Mouse (Mus musculus): ENCODE data around the gene Ap5s1. TPM values are rescaled to one million over a fixed set of nuclear protein-coding genes. Genes with fewer than 3 reads are reported as not detected.

Gene Ap5s1
- polyA plus RNA-seq, 1 experiment, result 1.7 TPM

GRCm38 (mm10) chr2:131204410-131204981, 2.4 kb upstream of the Ap5s1 start:
- TF ChIP-seq GATA1 (IDR thresholded peaks at IDR 0.05; ENCODE audit: low read length), result no peak

- peak; percentile 99 for TF ChIP-seq GATA1 (IDR thresholded peaks at IDR 0.05; ENCODE audit: low read length)
Measured at GRCm38 (mm10) chr2:131205521-131206182, 1.2 kb upstream of the Ap5s1 start.

DNA sequence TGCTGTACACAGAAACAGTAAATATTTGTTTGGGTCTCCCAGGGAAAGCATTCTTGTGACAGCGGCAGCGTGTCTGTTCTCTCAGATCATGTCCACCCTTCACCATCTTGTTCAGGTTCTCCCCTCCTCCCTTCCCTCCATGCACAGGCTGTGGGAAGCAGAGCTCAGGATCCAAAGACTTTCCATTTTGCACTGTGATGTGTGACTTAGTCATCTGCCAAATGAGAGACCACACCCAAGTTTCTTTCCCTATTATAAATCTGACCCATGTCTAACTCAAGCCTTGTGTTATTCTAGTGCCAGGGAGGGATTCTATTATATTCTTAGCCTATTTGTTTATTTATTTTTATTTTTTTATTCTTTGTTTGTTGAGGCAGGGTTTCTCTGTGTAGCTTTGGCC, 1.5 kb downstream of the Ap5s1 start:
- no peak for TF ChIP-seq GATA1 (IDR thresholded peaks at IDR 0.05; ENCODE audit: low read length)

DNA sequence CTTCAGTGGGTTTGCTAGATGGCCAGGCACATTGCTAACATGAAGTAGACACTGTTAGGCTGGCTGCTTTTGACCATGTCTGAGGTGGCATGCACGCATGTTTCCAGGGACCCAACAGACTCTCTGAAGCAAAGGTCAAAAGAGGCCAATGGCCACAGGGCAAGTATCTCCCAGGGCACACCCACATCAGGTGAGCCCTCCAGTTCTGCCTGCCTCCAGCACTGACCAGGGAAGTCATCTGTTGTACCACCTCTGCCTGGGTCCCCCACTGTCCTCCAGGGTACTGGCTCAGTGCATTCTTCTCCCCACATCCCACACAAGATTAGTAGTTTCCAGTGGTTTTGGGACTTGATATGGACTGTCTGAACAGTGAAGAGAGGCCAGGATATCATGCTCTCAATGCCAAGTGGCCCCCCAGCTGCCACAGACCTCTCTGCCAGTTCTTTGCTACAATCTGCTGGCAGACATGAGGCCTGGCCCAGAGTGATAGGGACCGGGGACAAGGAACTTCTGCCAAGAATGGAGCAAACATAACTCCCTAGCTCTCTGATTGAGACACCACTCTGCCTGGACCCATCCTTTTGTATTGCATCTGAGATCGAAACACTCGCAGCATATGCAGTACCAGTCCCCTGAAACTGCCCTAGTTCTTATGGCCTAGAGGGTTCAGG, 2.4 kb downstream of the Ap5s1 start:
- TF ChIP-seq GATA1 (IDR thresholded peaks at IDR 0.05; ENCODE audit: low read length), result no peak

- TF ChIP-seq GATA1 (IDR thresholded peaks at IDR 0.05; ENCODE audit: low read length), result no peak
Measured at GRCm38 (mm10) chr2:131209969-131210792, 3.3 kb downstream of the Ap5s1 start.

- no peak for TF ChIP-seq GATA1 (IDR thresholded peaks at IDR 0.05; ENCODE audit: low read length)
Measured at GRCm38 (mm10) chr2:131211026-131211615, 4.2 kb downstream of the Ap5s1 start.

GRCm38 (mm10) chr2:131213773-131214172, 6.9 kb downstream of the Ap5s1 start:
- TF ChIP-seq GATA1 (IDR thresholded peaks at IDR 0.05; ENCODE audit: low read length), result peak; percentile 67

DNA sequence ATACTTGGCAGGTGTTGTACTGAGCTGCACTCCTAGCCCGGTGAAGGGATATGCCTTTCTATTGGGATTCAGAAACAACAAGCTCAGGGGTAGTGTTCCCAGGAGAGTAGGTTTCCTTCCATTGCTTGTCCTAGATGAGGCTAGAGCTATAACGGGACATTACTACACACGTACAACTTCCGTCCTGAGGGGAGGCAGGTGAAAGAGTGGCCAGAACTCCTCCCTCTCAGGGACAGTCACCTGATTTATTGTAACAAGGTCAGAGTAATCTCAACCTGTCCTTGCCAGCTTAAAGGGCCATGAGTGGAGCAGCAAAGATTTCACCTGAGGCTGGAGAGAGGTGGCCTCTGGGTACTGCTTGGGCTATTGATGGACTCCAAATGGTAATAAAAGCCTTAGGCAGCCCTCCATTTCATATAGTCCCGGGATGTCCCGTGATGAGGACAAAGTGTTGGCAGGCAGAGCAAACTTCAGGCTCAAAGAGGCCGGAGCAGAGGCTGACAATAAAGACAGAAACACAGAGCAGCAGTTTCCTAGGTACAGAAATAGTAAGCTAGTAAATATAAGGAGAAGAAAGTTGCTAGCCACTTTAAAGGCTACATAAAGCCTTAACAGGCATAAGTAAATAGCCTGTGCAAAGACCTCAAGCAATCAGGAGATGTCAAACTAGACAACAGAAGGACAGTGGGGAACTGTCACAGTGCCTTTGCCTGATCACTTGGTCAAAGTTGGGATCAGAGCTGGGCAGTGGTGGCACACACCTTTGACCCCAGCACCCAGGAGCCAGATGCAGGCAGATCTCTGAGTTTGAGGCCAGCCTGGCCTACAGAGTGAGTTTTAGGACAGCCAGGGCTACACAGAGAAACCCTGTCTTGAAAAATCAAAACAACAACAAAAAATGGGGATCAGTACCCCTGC, 9.3 kb downstream of the Ap5s1 start:
- TF ChIP-seq GATA1 (IDR thresholded peaks at IDR 0.05; ENCODE audit: low read length), result no peak

GRCm38 (mm10) chr2:131220030-131220429, 13.2 kb downstream of the Ap5s1 start:
- no peak for TF ChIP-seq GATA1 (IDR thresholded peaks at IDR 0.05; ENCODE audit: low read length)

GRCm38 (mm10) chr2:131221853-131222515, 15.1 kb downstream of the Ap5s1 start:
- TF ChIP-seq GATA1 (IDR thresholded peaks at IDR 0.05; ENCODE audit: low read length), result no peak

DNA sequence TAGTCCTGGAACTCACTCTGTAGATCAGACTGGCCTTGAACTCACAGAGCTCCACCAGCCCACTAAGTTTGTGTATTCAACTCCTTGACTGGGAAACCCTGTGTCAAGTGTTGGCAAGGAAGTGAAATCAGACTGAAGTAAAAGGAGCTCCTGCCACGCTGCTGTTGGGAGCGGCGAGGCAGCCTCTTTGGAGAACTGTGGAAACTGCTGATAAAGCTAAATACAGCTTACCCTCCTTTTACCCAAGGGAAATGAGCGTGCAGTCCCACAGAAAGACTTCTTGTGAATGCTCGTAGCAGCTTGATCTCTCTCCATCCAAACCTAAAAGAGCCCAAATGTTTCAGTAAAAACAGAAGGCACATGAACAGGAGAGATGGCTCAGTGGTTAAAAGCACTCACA, 15.7 kb downstream of the Ap5s1 start:
- TF ChIP-seq GATA1 (IDR thresholded peaks at IDR 0.05; ENCODE audit: low read length), result no peak

GRCm38 (mm10) chr2:131223569-131223968, 16.7 kb downstream of the Ap5s1 start:
- no peak for TF ChIP-seq GATA1 (IDR thresholded peaks at IDR 0.05; ENCODE audit: low read length)

DNA sequence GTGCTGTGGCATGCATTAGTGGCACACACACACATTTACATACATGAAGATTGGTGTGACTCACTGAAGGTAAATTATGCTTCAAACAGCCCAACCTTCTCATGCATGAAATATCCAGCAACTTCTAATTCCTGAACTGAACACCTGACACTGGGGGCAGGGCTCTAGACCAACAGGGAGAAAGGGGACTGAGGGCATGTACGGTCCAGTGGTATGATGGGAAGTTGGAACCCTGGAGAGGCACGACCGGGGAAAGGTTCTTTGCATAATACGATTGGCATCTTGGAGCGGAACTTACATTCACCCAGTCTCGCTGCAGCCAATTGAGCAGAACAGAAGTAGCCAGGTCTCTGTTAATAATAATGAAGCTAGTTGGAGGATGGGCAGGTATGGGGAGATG, 18.3 kb downstream of the Ap5s1 start:
- no peak for TF ChIP-seq GATA1 (IDR thresholded peaks at IDR 0.05; ENCODE audit: low read length)

- no peak for TF ChIP-seq GATA1 (IDR thresholded peaks at IDR 0.05; ENCODE audit: low read length)
Measured at GRCm38 (mm10) chr2:131227243-131227642, 20.4 kb downstream of the Ap5s1 start.

Data from G1E-ER4 (cell line).